Mouse (Mus musculus) lung, postnatal 36 days (tissue): ENCODE results near the gene H2al2a.
"Not testable (repeated sequence)": the region's sequence is repeated elsewhere in the genome, so short reads cannot be mapped to it uniquely, and the experiment has no call there.

Experiments
- DNase-seq: peaks from one replicate; pipeline ENCODE4 v3.0.0; 2022; ENCODE audit warnings: mixed read lengths

Gene H2al2a

DNA sequence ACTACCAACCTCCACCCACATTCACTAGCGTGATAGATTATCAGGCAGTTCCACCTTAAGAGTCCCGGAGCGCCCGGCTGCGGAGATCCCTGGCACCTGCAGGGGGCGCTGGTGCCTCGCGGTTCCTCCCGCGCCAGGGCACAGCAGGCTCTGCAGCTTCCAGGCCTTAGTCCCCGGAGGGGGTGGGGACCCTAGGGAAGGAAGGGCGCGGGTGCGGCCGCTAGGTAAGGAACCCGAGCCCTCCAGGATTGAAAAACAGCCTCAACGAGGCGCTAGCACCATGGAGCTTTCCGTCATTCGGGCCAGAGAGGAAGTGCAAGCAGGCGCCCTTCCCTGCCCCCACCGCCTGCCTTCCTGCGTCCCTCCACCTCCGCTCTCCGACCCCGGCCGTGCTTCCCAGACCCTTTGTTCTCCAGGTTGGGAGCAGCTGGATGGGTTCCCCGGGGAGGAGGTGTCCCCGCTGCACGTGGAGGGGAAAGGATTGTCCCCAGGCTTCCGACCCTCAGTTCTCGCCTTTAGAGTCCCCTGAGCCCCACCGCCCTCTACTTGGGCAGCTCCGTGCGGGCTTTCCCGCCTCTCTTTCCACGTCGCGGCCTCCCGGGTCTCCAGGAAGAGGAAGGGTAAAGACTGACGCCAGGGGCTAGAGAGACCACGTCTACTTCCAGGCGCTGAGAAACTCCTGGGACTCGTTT, 30.8 kb upstream of the H2al2a start:
- DNase-seq, result peak; percentile 96

DNA sequence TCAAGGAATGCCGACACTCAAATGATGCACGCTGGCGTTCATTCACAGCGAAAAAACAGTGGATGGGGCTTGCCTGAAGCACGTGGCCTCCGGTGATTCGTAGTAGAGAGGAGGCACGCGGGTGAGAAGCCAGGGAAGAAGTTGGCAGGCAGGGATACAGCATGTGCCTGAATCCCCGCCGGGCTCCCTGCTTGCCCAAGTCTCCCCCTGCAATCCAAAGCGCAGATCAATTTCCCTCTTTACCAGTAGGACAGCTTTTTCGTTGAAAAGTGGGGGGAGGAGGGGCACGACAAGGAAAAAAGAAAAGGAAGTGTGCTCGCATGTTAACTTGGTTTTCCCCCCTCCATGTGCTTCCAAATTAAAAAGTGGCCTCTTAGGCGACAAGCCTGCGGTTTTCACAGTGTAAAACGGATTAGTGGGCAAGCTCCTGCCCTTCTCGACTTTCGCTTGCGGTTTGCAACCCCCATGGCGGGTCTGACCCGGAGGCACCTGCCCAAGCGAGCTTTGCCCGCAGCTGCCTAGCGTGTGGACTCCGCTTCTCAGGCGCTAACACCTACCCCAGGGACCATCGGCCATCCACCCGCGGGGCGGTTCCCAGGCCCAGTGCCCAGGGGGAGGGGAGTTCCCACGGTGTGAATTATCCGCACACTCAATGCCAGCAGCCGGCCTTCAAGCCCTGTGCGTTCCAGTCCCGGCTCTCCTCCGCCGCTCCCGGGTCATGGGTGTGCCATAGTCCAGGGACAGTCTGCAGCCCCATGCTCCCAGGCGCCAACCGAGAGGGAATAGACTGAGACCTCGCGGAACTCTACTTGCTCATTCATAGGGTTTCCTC, 29.6 kb upstream of the H2al2a start:
- DNase-seq, result peak; percentile 60

DNA sequence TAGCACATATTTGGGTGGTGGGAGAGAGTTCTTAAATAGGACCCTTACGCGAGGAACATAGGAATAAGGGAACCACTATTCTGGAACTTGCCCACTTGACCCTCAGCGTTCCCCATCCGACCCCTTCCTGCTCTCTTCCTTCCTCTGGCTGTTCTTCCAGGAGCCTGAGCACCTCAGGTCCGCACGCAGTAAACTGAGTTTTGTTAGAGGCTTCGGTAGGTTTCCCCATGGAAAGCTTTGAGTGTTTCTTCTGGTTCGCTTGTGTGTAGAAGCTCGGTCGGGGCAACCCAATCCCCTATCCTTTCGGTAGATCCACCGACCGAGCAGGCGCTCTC, 29.0 kb upstream of the H2al2a start:
- no peak for DNase-seq

- DNase-seq, result no peak
Measured at GRCm38 (mm10) chr2:18025116-18025515, 28.4 kb upstream of the H2al2a start.

DNA sequence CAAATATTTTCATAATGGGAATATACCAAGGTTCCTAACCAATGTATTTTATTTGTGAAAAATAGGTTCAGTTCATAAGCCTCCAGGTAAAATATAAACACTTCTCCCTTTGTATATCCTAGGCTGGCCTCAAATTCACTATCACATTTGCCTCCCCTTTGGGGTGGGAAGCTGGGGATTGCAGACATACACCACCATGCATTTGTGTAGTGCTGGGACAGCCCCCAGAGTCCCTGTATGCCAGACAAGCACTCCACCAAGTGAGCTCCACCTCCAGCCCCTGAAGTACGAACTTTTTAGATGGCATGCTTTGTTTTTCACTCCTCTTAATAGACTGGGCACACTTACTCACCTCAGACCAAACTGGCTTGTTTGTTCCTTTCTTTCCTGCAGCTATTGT, 26.1 kb upstream of the H2al2a start:
- no peak for DNase-seq

DNA sequence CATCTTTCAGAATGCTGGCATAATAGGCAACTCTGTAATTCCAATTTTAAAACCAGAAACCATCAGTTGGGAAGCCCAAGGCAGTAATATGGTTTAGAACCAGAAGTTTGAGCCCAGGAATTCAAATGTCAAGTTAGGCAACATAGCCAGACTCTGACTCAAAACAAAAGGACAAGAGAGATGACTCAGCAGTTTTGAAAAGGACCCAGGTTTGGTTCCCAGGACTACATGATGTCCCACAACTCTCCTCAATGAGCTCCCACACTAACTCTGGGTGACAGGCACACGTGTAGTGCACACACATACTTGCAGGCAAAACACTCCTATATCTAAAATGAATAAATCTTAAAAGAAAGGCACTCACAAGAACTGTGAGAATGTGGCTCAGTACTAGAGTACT, 22.4 kb upstream of the H2al2a start:
- no peak for DNase-seq

- DNase-seq, result no peak
Measured at GRCm38 (mm10) chr2:18017321-18017720, 20.6 kb upstream of the H2al2a start.

- no peak for DNase-seq
Measured at GRCm38 (mm10) chr2:18016639-18017038, 19.9 kb upstream of the H2al2a start.

DNA sequence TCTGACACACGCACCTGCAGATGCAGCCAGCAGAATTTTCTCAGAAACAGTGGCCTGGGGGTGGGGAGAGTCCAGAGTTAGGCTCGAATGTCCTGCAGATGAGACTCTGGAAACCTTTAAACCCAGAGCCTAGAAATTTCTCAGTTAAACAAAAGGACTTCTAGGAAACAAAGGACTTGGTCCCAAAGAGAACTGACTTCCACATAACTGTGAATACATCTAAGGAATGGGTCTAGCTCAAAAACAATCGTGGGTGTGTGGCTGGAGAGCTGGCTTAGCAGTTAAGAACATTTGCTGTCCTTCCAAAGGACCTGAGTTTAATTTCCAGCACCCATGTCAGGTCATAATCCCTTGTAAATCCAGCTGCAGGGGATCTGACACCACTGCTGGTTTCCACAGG, 18.8 kb upstream of the H2al2a start:
- DNase-seq, result no peak

DNA sequence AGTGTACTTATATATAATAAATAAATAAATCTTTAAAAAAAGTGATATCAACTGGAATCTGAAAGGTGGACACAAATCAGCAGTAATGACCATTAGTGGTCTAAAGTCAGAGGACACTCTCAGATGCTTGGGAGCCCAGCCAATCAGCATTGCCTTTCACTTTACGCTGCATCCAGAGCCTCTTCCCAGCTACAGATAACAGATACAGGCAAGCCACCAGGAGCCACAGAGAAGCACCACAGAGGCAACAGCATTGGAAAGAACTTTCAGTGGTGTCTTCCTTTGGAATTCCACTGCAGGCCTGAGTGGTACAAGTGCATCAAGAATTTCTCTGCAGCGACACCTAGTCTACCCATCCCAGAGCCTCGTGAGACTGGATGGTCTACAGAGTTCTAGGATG, 16.1 kb upstream of the H2al2a start:
- no peak for DNase-seq

DNA sequence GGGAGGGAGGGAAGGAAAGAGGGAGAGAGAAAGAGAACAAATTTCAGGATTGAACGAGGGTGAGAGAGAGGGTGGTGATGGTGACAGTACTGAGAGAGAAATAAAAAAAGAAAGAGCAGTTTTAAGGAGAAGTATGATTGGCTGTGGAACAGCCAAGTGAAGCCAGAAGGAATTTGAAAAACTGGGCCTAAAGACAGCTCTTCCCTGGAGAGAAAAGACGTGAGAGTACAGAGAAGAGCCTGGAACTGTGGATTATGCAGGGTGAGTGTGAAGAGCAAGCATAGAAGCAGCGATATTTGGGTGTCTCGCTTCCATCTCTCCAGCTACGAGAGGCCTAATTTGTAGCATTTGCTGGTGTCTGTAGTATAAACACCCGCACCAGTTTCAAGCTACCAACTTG, 14.5 kb upstream of the H2al2a start:
- DNase-seq, result no peak

DNA sequence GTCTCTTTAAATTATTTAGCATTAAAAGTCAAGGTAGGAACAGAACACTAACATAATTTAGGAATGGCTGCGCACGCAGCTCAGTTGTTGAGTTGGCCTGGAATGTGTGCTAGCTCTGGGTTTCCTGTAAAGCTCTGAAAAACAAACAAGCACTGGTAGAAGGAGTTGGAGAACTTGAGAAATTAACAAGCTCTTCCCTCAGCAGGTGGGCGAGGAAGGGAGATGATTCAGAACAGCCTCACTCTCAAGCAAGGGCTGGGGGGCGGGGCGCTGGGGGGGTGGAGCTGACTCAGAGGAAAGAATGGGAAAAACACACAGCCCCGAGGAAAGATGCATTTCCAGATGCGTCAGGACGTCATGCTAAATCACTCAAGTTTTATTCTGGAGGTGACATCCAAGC, 8.4 kb upstream of the H2al2a start:
- no peak for DNase-seq

GRCm38 (mm10) chr2:18004286-18004685, 7.5 kb upstream of the H2al2a start:
- no peak for DNase-seq

- DNase-seq, result no peak
Measured at GRCm38 (mm10) chr2:18002306-18002705, 5.5 kb upstream of the H2al2a start.

GRCm38 (mm10) chr2:17989562-17989961, 7.2 kb downstream of the H2al2a start:
- DNase-seq, result no peak

- no peak for DNase-seq
Measured at GRCm38 (mm10) chr2:17989115-17989514, 7.6 kb downstream of the H2al2a start.

- DNase-seq, result no peak
Measured at GRCm38 (mm10) chr2:17986694-17987093, 10.1 kb downstream of the H2al2a start.

DNA sequence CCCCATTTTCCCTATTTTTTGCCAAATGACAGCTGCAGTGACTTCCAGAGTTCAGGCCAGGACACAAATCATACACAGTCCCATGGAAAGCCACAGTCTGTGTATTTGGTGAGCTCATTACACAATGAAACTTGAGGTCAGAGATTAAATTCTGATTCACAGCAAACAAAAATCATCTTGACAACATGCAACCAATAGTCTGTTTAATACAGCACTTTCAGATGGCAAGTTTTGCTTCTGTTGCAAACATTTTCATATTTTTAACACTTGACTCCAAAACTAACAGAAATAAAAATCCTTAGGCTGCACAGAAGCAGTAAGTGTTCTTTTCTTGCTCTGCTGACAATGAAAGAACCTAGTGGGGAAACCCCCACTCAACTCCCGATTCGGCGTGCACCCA, 12.0 kb downstream of the H2al2a start:
- DNase-seq, result no peak

DNA sequence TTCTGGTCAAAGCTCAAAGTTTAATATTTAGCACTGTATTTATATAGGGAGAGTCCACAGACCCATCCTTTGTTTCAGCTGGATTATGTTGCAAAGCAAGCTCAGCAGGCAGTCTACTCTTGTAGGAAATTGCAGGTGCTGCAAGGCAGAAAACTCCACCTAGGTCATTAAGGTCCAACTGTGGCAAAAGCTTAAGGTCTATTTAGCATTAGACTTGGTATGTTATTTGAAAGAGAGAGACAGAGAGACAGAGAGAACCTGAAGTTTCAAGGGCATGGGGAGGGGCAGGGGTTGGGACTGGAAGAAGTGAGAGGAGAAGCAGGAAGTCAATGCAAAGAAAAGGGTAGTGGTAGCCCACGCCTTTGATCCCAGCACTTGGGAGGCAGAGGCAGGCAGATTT, 14.0 kb downstream of the H2al2a start:
- DNase-seq, result no peak

DNA sequence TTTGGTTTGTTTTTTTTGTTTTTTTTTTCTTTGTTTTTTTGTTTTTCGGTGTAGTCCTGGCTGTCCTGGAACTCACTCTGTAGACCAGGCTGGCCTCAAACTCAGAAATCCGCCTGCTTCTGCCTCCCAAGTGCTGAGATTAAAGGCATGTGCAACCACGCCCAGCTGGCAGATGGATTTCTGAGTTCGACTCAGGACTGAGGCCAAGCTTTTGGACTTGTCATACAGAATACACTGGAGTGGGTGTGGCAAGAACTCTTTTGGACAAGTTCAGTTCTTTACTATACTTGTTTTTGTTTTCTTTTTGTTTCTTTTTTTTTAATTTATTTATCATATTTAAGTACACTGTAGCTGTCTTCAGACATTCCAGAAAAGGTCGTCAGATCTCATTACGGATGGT, 18.1 kb downstream of the H2al2a start:
- no peak for DNase-seq

DNA sequence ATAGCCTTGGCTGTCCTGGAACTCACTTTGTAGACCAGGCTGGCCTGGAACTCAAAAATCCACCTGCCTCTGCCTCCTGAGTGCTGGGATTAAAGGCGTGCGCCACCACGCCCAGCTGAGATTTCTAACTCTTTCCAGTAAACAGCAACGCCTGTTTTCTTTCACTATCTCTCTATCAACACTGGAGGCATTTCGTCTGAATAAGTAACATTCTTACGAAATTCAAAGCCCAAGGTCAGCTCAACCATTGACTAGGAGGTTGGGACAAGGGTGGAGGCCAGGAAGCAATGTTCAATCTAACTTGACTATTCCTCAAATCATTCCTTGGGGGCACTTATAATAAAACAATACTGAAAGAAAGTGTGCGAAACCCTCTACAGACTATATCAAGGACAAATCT, 18.5 kb downstream of the H2al2a start:
- not testable (repeated sequence) for DNase-seq

- not testable (repeated sequence) for DNase-seq
Measured at GRCm38 (mm10) chr2:17977645-17978044, 19.1 kb downstream of the H2al2a start.

DNA sequence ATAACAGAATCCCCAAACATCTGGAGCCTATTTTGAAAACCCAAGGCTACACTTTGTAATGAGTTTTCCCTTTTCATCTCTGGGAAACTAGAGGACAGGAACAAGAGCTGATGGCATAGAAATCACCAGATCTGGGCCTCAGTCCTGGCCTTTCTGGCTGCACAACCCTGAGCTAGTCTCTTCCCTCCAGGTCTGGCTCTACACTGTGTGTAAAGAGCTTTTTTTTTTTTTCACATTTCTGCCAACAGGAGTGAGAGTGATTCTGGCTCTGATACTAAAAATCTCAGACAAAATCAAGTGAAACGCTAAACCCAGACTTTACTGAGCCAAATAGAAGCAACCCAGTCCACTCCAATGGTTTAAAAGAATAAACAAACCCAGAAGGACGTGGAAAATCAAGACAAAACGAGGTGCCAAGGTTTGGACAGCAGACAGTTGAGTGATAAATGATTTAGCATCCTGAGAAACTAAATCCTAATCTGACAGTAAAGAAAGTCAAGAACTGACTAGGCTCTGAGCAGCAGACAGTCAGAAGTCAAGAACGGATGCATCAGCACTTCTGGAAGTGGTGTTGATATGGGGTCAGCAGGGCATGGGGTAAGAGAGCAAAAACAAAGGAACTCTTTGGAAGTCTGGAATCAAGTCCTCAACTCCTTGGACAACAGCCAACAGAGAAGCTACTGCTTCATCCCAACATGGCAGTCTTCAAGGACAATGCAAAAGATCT, 21.0 kb downstream of the H2al2a start:
- DNase-seq, result no peak

DNA sequence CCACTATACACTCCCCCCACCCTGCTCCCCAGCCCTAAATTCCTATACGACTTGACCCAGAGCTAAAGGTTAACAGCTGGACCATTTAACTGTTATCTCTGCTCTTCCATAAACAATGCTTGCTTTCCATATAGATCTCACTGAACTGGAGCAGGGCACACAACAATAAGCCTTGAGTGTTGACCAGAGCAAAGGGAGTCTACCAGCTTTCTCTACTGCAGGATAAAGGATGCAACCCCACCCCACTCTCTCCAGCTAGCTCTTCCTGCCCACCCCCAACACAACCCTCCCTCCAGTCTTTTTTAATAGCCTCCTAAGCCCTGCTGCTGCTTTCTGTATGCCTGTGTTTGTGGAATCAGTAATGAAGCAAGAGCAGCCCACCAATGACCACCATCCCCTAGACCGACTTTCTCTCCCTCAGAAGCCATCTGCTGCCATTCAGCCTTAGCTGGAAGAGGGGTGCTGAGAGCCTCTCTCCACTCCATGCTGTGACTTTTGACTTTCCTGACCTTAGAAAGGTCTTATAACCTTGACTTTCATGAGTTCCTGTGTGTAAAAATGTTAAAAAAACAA, 22.8 kb downstream of the H2al2a start:
- no peak for DNase-seq
